Mouse (Mus musculus): ENCODE data around the gene Elane.

Gene Elane

GRCm38 (mm10) chr10:79886054-79886453 lies at the start of gene Elane:
Gene Elane, plus strand, starts transcription at chr10:79886247.
- no peak for DNase-seq

GRCm38 (mm10) chr10:79836918-79837317 lies 49.1 kb upstream of the Elane start:
- no peak for DNase-seq

- no peak for DNase-seq
These were observed 47.9 kb upstream of the Elane start for GRCm38 (mm10) chr10:79838151-79838550.

- DNase-seq = peak in 1 of 2 experiments; percentile 10
These were observed 46.0 kb upstream of the Elane start for GRCm38 (mm10) chr10:79840091-79840490.

- DNase-seq = peak; percentile 69 to 73
These were observed 45.1 kb upstream of the Elane start for GRCm38 (mm10) chr10:79840644-79841551.

- DNase-seq = no peak
These were observed 43.7 kb upstream of the Elane start for GRCm38 (mm10) chr10:79842322-79842721.

- DNase-seq = peak in 1 of 2 experiments; percentile 50
These were observed 42.6 kb upstream of the Elane start for GRCm38 (mm10) chr10:79843476-79843875.

GRCm38 (mm10) chr10:79846553-79846952 lies 39.5 kb upstream of the Elane start:
- DNase-seq = no peak

- no peak for DNase-seq
These were observed 36.0 kb upstream of the Elane start for GRCm38 (mm10) chr10:79849941-79850628.

GRCm38 (mm10) chr10:79851653-79852052 lies 34.4 kb upstream of the Elane start:
- no peak for DNase-seq

- DNase-seq = no peak
These were observed 33.8 kb upstream of the Elane start for GRCm38 (mm10) chr10:79852107-79852789.

GRCm38 (mm10) chr10:79852827-79853226 lies 33.2 kb upstream of the Elane start:
- no peak for DNase-seq

- DNase-seq = peak; percentile 95 to 97
These were observed 32.7 kb upstream of the Elane start for GRCm38 (mm10) chr10:79853392-79853791.

GRCm38 (mm10) chr10:79853860-79854795 lies 31.9 kb upstream of the Elane start, which contains the start of gene Ptbp1:
Gene Ptbp1, plus strand, starts transcription at chr10:79854427.
- DNase-seq = peak; percentile 100

- peak; percentile 78 to 80 for DNase-seq
These were observed 31.1 kb upstream of the Elane start for GRCm38 (mm10) chr10:79854801-79855541.

- DNase-seq = peak; percentile 63 to 68
These were observed 30.4 kb upstream of the Elane start for GRCm38 (mm10) chr10:79855558-79856184.

- DNase-seq = peak; percentile 39 to 47
These were observed 29.8 kb upstream of the Elane start for GRCm38 (mm10) chr10:79856280-79856679.

- no peak for DNase-seq
These were observed 29.2 kb upstream of the Elane start for GRCm38 (mm10) chr10:79856704-79857451.

GRCm38 (mm10) chr10:79857452-79857811 lies 28.6 kb upstream of the Elane start:
- DNase-seq = peak; percentile 54 to 63

GRCm38 (mm10) chr10:79857894-79858293 lies 28.2 kb upstream of the Elane start:
- no peak for DNase-seq
